Mouse (Mus musculus): ENCODE measurements around the gene Smpd1. TPM values are rescaled to one million over a fixed set of nuclear protein-coding genes. Genes with fewer than 3 reads are reported as not detected.
A peak's percentile ranks its signal among the peaks of the same experiment; 100 is the strongest.

The Smpd1 gene
- polyA plus RNA-seq, 1 experiment from 2014 or later, result 45.7 TPM

- no peak overlapping the region for H3K27ac ChIP-seq (ENCODE audit: low read depth, low read length)
- H3K9ac ChIP-seq (ENCODE audit: low read depth, low read length), result no peak overlapping the region
- H3K4me1 ChIP-seq (ENCODE audit: control insufficient read depth, insufficient read depth, low read length), result no peaks in the 10 kb centered on the region
- H3K4me2 ChIP-seq (replicated peaks; ENCODE audit: low read depth, low read length), result no peak overlapping the region
- no peak for ATAC-seq (ENCODE audit: low FRiP score, low TSS enrichment)
- H3K4me3 ChIP-seq (ENCODE audit: low read length), result no peak overlapping the region
- H3K9me3 ChIP-seq (ENCODE audit: control insufficient read depth, low read length), result no peaks in the 10 kb centered on the region
- WGBS, result 18% methylated on average over 6 of the region's 6 CpGs
- H3K27me3 ChIP-seq (ENCODE audit: control insufficient read depth, insufficient read depth, low read length), result no peaks in the 10 kb centered on the region
- H3K36me3 ChIP-seq (ENCODE audit: control insufficient read depth, insufficient read depth, low read length), result no peaks in the 10 kb centered on the region
Observed at GRCm38 (mm10) chr7:105520201-105520600, 34.0 kb upstream of the Smpd1 start.

DNA sequence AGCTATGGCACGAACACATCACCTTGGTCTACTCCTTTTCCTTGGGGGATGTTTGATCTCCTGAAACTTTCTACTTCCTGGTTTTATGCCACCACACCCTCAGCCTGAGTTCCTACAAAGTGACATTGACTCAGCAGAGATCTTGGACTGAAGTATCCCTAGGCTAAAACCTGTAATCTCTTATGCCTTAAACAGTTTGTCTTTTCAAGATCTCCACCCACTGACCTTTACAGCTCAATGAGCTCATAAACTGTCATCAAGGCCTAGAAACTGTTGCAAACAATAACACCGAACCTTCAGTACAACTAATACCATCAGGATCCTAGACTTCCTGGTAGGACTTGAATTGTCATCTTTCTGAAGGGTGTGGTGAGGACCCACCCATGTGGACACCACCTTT lies 29.9 kb upstream of the Smpd1 start:
- Histone ChIP-seq H3K4me2 (replicated peaks; ENCODE audit: low read depth, low read length) (no peak overlapping the region), H3K4me1 (ENCODE audit: control insufficient read depth, insufficient read depth, low read length) (no peaks in the 10 kb centered on the region), H3K9ac (ENCODE audit: low read depth, low read length) (no peak overlapping the region), H3K36me3 (ENCODE audit: control insufficient read depth, insufficient read depth, low read length) (no peaks in the 10 kb centered on the region), H3K4me3 (ENCODE audit: low read length) (no peak overlapping the region), H3K27me3 (ENCODE audit: control insufficient read depth, insufficient read depth, low read length) (no peaks in the 10 kb centered on the region), H3K9me3 (ENCODE audit: control insufficient read depth, low read length) (no peaks in the 10 kb centered on the region), H3K27ac (ENCODE audit: low read depth, low read length) (no peak overlapping the region)
- no peak for ATAC-seq (ENCODE audit: low FRiP score, low TSS enrichment)
- WGBS, result 91% methylated on average over 2 of the region's 2 CpGs

GRCm38 (mm10) chr7:105527306-105527937 lies 26.7 kb upstream of the Smpd1 start:
- WGBS, result 60% methylated on average over 1 of the region's 1 CpGs
- Histone ChIP-seq H3K4me1 (ENCODE audit: control insufficient read depth, insufficient read depth, low read length) (no peaks in the 10 kb centered on the region), H3K36me3 (ENCODE audit: control insufficient read depth, insufficient read depth, low read length) (no peaks in the 10 kb centered on the region), H3K9ac (ENCODE audit: low read depth, low read length) (no peak overlapping the region), H3K4me2 (replicated peaks; ENCODE audit: low read depth, low read length) (no peak overlapping the region), H3K4me3 (ENCODE audit: low read length) (no peak overlapping the region), H3K27ac (ENCODE audit: low read depth, low read length) (no peak overlapping the region), H3K27me3 (ENCODE audit: control insufficient read depth, insufficient read depth, low read length) (no peaks in the 10 kb centered on the region), H3K9me3 (ENCODE audit: control insufficient read depth, low read length) (no peaks in the 10 kb centered on the region)
- peak; percentile 81; the same call in 1 of the 2 replicates for ATAC-seq (ENCODE audit: low FRiP score, low TSS enrichment)

DNA sequence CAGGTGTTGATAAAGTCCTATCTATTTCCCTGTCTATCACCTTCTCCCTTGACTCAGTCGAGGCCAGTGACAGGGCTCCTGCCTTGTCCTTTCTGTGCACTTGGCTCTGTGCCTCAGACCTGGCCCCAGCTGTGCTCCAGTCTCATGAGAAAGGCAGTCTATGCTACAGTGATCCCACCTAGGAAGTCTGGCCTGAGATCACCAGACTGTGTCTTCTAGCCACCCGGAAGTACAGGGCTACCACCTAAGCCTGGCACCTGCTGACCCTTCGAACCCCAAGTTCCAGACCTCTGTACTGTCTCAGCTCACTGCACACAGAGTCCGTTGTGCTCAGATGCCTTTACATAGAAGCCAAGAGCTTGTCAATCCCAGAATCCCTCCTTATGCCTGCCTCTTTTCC lies 26.1 kb upstream of the Smpd1 start:
- no peaks in the 10 kb centered on the region for H3K36me3 ChIP-seq (ENCODE audit: control insufficient read depth, insufficient read depth, low read length)
- WGBS, result 67% methylated on average over 4 of the region's 4 CpGs
- H3K27ac ChIP-seq (ENCODE audit: low read depth, low read length), result no peak overlapping the region
- no peaks in the 10 kb centered on the region for H3K9me3 ChIP-seq (ENCODE audit: control insufficient read depth, low read length)
- no peak overlapping the region for H3K4me2 ChIP-seq (replicated peaks; ENCODE audit: low read depth, low read length)
- ATAC-seq (ENCODE audit: low FRiP score, low TSS enrichment), result peak; percentile 50
- no peaks in the 10 kb centered on the region for H3K4me1 ChIP-seq (ENCODE audit: control insufficient read depth, insufficient read depth, low read length)
- H3K27me3 ChIP-seq (ENCODE audit: control insufficient read depth, insufficient read depth, low read length), result no peaks in the 10 kb centered on the region
- no peak overlapping the region for H3K9ac ChIP-seq (ENCODE audit: low read depth, low read length)
- no peak overlapping the region for H3K4me3 ChIP-seq (ENCODE audit: low read length)

DNA sequence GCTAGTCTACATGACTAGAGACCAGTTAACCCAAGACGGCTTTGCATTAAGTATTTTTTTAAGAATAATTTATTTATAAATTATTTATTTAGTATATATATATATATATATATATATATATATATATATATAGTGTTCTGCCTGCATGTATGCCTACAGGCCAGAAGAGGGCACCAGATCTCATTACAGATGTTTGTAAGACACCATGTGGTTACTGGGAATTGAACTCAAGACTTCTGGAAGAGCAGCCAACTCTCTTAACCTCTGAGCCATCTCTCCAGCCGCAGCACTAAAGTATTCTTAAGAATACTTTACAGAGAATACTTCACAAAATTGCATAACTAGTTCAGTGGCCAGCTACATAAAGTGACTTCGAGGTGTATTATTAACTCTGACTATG lies 20.0 kb upstream of the Smpd1 start:
- WGBS, result 82% methylated on average over 3 of the region's 3 CpGs
- Histone ChIP-seq H3K9ac (ENCODE audit: low read depth, low read length) (no peak overlapping the region), H3K9me3 (ENCODE audit: control insufficient read depth, low read length) (no peaks in the 10 kb centered on the region), H3K36me3 (ENCODE audit: control insufficient read depth, insufficient read depth, low read length) (no peaks in the 10 kb centered on the region), H3K27ac (ENCODE audit: low read depth, low read length) (no peak overlapping the region), H3K4me2 (replicated peaks; ENCODE audit: low read depth, low read length) (no peak overlapping the region), H3K4me1 (ENCODE audit: control insufficient read depth, insufficient read depth, low read length) (no peaks in the 10 kb centered on the region), H3K27me3 (ENCODE audit: control insufficient read depth, insufficient read depth, low read length) (no peaks in the 10 kb centered on the region), H3K4me3 (ENCODE audit: low read length) (no peak overlapping the region)
- no peak for ATAC-seq (ENCODE audit: low FRiP score, low TSS enrichment)

DNA sequence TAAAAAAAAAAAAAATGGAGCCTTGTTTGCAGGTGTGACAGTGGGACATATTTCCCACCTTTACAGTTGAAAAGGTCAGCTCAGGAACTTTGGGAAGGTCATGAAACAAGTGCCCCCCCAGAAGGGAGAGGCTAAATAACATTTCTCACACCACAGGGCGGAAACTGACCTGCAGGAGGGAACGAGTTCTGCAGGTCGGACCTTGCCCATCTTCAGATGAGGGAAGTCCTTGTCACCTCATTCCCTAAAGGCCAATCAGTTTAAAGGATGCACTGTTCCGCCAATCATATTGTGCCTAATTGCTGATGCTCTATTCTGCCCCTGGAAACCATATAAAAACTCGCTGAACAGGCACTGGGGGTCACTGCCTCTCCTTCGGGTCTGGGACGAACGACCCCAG lies 8.2 kb upstream of the Smpd1 start:
- no peak for ATAC-seq (ENCODE audit: low FRiP score, low TSS enrichment)
- H3K9me3 ChIP-seq (ENCODE audit: control insufficient read depth, low read length), result no peaks in the 10 kb centered on the region
- H3K4me1 ChIP-seq (ENCODE audit: control insufficient read depth, insufficient read depth, low read length), result no peaks in the 10 kb centered on the region
- no peak overlapping the region for H3K4me3 ChIP-seq (ENCODE audit: low read length)
- H3K36me3 ChIP-seq (ENCODE audit: control insufficient read depth, insufficient read depth, low read length), result no peaks in the 10 kb centered on the region
- H3K27ac ChIP-seq (ENCODE audit: low read depth, low read length), result no peak overlapping the region
- H3K27me3 ChIP-seq (ENCODE audit: control insufficient read depth, insufficient read depth, low read length), result no peaks in the 10 kb centered on the region
- H3K9ac ChIP-seq (ENCODE audit: low read depth, low read length), result no peak overlapping the region
- H3K4me2 ChIP-seq (replicated peaks; ENCODE audit: low read depth, low read length), result no peak overlapping the region
- 69% methylated on average over 8 of the region's 8 CpGs for WGBS

GRCm38 (mm10) chr7:105547970-105548369 lies 6.2 kb upstream of the Smpd1 start:
- H3K4me3 ChIP-seq (ENCODE audit: low read length), result no peak overlapping the region
- no peaks in the 10 kb centered on the region for H3K9me3 ChIP-seq (ENCODE audit: control insufficient read depth, low read length)
- H3K4me2 ChIP-seq (replicated peaks; ENCODE audit: low read depth, low read length), result no peak overlapping the region
- H3K4me1 ChIP-seq (ENCODE audit: control insufficient read depth, insufficient read depth, low read length), result no peaks in the 10 kb centered on the region
- H3K27me3 ChIP-seq (ENCODE audit: control insufficient read depth, insufficient read depth, low read length), result no peaks in the 10 kb centered on the region
- no peaks in the 10 kb centered on the region for H3K36me3 ChIP-seq (ENCODE audit: control insufficient read depth, insufficient read depth, low read length)
- H3K27ac ChIP-seq (ENCODE audit: low read depth, low read length), result no peak overlapping the region
- WGBS, result 64% methylated on average over 7 of the region's 7 CpGs
- H3K9ac ChIP-seq (ENCODE audit: low read depth, low read length), result no peak overlapping the region
- ATAC-seq (ENCODE audit: low FRiP score, low TSS enrichment), result no peak

GRCm38 (mm10) chr7:105549035-105549434 lies 5.1 kb upstream of the Smpd1 start:
- no peak overlapping the region for H3K4me3 ChIP-seq (ENCODE audit: low read length)
- no peak overlapping the region for H3K9ac ChIP-seq (ENCODE audit: low read depth, low read length)
- no peaks in the 10 kb centered on the region for H3K36me3 ChIP-seq (ENCODE audit: control insufficient read depth, insufficient read depth, low read length)
- H3K27ac ChIP-seq (ENCODE audit: low read depth, low read length), result no peak overlapping the region
- no peak for ATAC-seq (ENCODE audit: low FRiP score, low TSS enrichment)
- H3K27me3 ChIP-seq (ENCODE audit: control insufficient read depth, insufficient read depth, low read length), result no peaks in the 10 kb centered on the region
- H3K4me1 ChIP-seq (ENCODE audit: control insufficient read depth, insufficient read depth, low read length), result 0 out of 2 replicates have a peak, but pooled peaks cover 3% of the 10 kb centered on the region
- 42% methylated on average over 6 of the region's 6 CpGs for WGBS
- H3K9me3 ChIP-seq (ENCODE audit: control insufficient read depth, low read length), result no peaks in the 10 kb centered on the region
- no peak overlapping the region for H3K4me2 ChIP-seq (replicated peaks; ENCODE audit: low read depth, low read length)

DNA sequence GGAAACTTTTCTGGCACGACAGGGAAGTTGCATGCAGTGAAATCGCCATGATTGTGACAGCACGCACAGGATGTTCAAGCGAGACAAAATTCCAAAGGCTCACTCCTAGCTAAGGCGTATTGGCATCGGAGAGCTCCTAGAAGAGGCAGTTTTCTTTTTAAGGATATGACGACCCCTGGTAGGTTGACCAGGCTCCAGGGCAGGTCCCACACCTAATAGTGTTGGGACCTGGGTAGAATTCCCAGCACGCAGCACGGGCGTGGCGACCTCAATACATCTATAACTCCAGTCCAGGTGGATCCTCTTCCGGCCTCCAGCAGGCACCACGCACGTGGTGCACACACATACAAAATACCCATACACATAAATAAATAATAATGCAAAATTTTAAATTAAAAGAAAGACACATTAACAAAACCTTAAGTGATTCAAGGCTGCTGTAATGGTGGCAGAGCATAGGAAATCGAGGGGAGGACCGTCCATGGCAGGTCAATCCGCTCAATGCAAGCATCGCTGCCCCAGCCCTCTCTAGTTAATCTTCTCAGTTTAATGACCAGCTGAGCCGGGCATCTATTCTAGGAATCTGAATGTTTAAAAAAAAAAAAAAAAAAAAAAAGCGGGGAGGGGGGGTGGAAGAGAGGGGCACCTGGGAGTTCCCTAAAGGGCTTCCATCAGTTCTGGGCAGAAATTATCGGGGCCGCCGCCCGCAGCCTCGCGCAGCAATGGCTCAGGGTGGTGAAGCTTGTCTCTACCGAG lies 526 bp upstream of the Smpd1 start:
- Histone ChIP-seq H3K36me3 (ENCODE audit: control insufficient read depth, insufficient read depth, low read length) (peaks cover 13% of the 10 kb centered on the region), H3K4me3 (ENCODE audit: low read length) (peak overlapping the region; percentile 67), H3K4me2 (replicated peaks; ENCODE audit: low read depth, low read length) (peak overlapping the region; percentile 67), H3K9ac (ENCODE audit: low read depth, low read length) (peak overlapping the region; percentile 69; the same call in 1 of the 2 replicates), H3K27me3 (ENCODE audit: control insufficient read depth, insufficient read depth, low read length) (no peaks in the 10 kb centered on the region), H3K27ac (ENCODE audit: low read depth, low read length) (no peak overlapping the region), H3K9me3 (ENCODE audit: control insufficient read depth, low read length) (no peaks in the 10 kb centered on the region), H3K4me1 (ENCODE audit: control insufficient read depth, insufficient read depth, low read length) (peaks cover 10% of the 10 kb centered on the region; the same call in 1 of the 2 replicates)
- no peak; the same call in 1 of the 2 replicates for ATAC-seq (ENCODE audit: low FRiP score, low TSS enrichment)
- 23% methylated on average over 26 of the region's 27 CpGs for WGBS
